Mouse (Mus musculus): ENCODE measurements around the gene Map7. TPM values are rescaled to one million over a fixed set of nuclear protein-coding genes. Genes with fewer than 3 reads are reported as not detected.

The Map7 gene
- polyA plus RNA-seq, 1 experiment from 2014 or later = 44.7 TPM

Small RNAs within 50 kb of the gene (microRNA-seq; reads per million reads assigned to microRNA genes)
- gene Mir6413 = not detected

Other genes starting within 250 kb of the Map7 start
- gene Pex7, start 240.8 kb upstream of the Map7 start, polyA plus RNA-seq (2015; fragmentation: Nextera tagmentation; extraction: Ambion mirVana) = 51.4 and 57.0 TPM in 2 replicates
- gene Map3k5, start 214.0 kb upstream of the Map7 start, polyA plus RNA-seq (2015; fragmentation: Nextera tagmentation; extraction: Ambion mirVana) = 1.2 and 1.4 TPM in 2 replicates
- gene Bclaf1, start 164.0 kb downstream of the Map7 start, polyA plus RNA-seq (2015; fragmentation: Nextera tagmentation; extraction: Ambion mirVana) = 83.2 and 91.9 TPM in 2 replicates
- gene Mtfr2, start 199.3 kb downstream of the Map7 start, polyA plus RNA-seq (2015; fragmentation: Nextera tagmentation; extraction: Ambion mirVana) = 1.5 and 1.7 TPM in 2 replicates

Measured in intestine, embryonic 16.5 days (tissue).